Mouse (Mus musculus) erythroblast, embryonic 14.5 days (primary cell): ENCODE measurements around the gene Gadl1.

ENCODE experiments used
- GATA1 ChIP-seq: IDR thresholded peaks from 2 replicates; pipeline ENCODE4 v1.6.1; 2012; ENCODE audit warnings: low read length, inconsistent platforms, mixed read lengths
- TAL1 ChIP-seq: IDR thresholded peaks from 3 replicates; pipeline ENCODE4 v1.6.1; 2012; ENCODE audit warnings: low read length, inconsistent platforms, mixed read lengths

DNA sequence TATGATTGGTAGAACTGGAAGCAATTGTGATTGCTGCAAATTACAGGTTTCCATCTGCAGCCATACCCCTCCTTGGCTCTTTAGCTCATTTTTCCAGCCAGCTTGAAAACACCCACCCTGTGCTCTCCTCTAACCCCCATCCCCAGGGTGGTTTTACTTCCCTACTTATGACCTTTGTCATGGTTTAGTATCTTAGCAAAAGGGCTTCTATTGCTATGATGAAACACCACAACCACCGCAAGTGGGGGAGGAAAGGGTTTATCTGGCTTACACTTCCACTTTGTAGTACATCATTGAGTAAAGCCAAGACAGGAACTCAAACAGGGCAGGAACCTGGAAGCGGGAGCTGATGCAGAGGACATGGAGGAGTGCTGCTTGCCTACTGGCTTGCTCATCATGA, 168.2 kb downstream of the Gadl1 start:
- TF ChIP-seq GATA1 (no peak), TAL1 (no peak)
